Mouse (Mus musculus) embryonic facial prominence, embryonic 14.5 days (tissue): Measurements from ENCODE around the gene Dcaf4. TPM values are rescaled to one million over a fixed set of nuclear protein-coding genes. Genes with fewer than 3 reads are reported as not detected.

ENCODE experiments used
- ATAC-seq: fragments of 200-750 bp; cut with Nextera tagmentation; 2 replicates; pipeline ENCODE4 v1.8.0; 2017; ENCODE audit warnings: low read depth, moderate number of reproducible peaks, moderate TSS enrichment
- DNase-seq: peaks from one replicate; pipeline ENCODE4 v3.0.0-alpha.2; 2015; ENCODE audit warnings: low spot score
- H3K27ac ChIP-seq: fragments of 300-500 bp; sonication (generic); replicated peaks from 2 replicates; pipeline ENCODE4 v1.5.1; 2014; ENCODE audit warnings: low read depth, mild to moderate bottlenecking, low read length, moderate library complexity
- H3K27me3 ChIP-seq: fragments of 300-500 bp; sonication (generic); replicated peaks from 2 replicates; pipeline ENCODE4 v1.6.1; 2014; ENCODE audit warnings: low read length; ENCODE audit not compliant: control insufficient read depth, insufficient read depth
- H3K36me3 ChIP-seq: fragments of 300-500 bp; sonication (generic); 2 replicates; pipeline ENCODE4 v1.6.1; 2014; ENCODE audit warnings: low read length, mixed read lengths; ENCODE audit not compliant: control insufficient read depth, insufficient read depth
- H3K4me1 ChIP-seq: fragments of 300-500 bp; sonication (generic); 2 replicates; pipeline ENCODE4 v1.6.1; 2014; ENCODE audit warnings: antibody characterized with exemption, low read length; ENCODE audit not compliant: control insufficient read depth, insufficient read depth
- H3K4me2 ChIP-seq: fragments of 300-500 bp; sonication (generic); 2 replicates; pipeline ENCODE4 v1.6.1; 2014; ENCODE audit warnings: low read depth, mild to moderate bottlenecking, low read length, moderate library complexity, mixed read lengths
- H3K4me3 ChIP-seq: fragments of 300-500 bp; sonication (generic); 2 replicates; pipeline ENCODE4 v1.5.1; 2014; ENCODE audit warnings: low read depth, mild to moderate bottlenecking, low read length
- H3K9ac ChIP-seq: fragments of 300-500 bp; sonication (generic); 2 replicates; pipeline ENCODE4 v1.6.1; 2014; ENCODE audit warnings: low read depth, mild to moderate bottlenecking, low read length, moderate library complexity, mixed read lengths
- H3K9me3 ChIP-seq: fragments of 300-500 bp; sonication (generic); 2 replicates; pipeline ENCODE4 v1.6.1; 2016; ENCODE audit warnings: low read length; ENCODE audit not compliant: control insufficient read depth
- WGBS: fragments of 180-500 bp; shearing (Covaris S2); extraction: QIAGEN DNeasy Blood & Tissue Kit; methylation state at CpG from one replicate; pipeline ENCODE4 v1.1.7; 2014; 5-methylcytosine and 5-hydroxymethylcytosine counted together
- polyA plus RNA-seq: library from polyadenylated mRNA; unstranded; fragments of >200 nt; fragmentation: Nextera tagmentation; extraction: Ambion mirVana; gene quantifications from 2 replicates; pipeline ENCODE4 v1.2.1, GENCODE M21; 2014

Dcaf4 gene
- polyA plus RNA-seq, 1 experiment from 2014 or later: 32.8 TPM

GRCm38 (mm10) chr12:83536039-83536438, 15.8 kb downstream of the Dcaf4 start:
- Histone ChIP-seq H3K27ac (no peak overlapping the region), H3K9ac (no peak overlapping the region), H3K27me3 (no peaks in the 10 kb centered on the region), H3K4me2 (no peak overlapping the region), H3K4me1 (peaks cover 9% of the 10 kb centered on the region; the same call in 1 of the 2 replicates), H3K4me3 (no peak overlapping the region), H3K36me3 (peaks cover 84% of the 10 kb centered on the region), H3K9me3 (no peaks in the 10 kb centered on the region)
- peak; percentile 12; the same call in 1 of the 2 replicates for ATAC-seq
- WGBS: 39% methylated on average over 9 of the region's 9 CpGs
- peak; percentile 83 for DNase-seq

GRCm38 (mm10) chr12:83543997-83544396, 23.7 kb downstream of the Dcaf4 start:
- H3K9ac ChIP-seq: no peak overlapping the region
- no peaks in the 10 kb centered on the region for H3K4me1 ChIP-seq
- H3K9me3 ChIP-seq: no peaks in the 10 kb centered on the region
- DNase-seq (no peak), ATAC-seq (peak; percentile 37; the same call in 1 of the 2 replicates)
- 71% methylated on average over 7 of the region's 7 CpGs for WGBS
- no peaks in the 10 kb centered on the region for H3K27me3 ChIP-seq
- no peak overlapping the region for H3K27ac ChIP-seq
- peaks cover 65% of the 10 kb centered on the region for H3K36me3 ChIP-seq
- H3K4me2 ChIP-seq: no peak overlapping the region
- H3K4me3 ChIP-seq: no peak overlapping the region

DNA sequence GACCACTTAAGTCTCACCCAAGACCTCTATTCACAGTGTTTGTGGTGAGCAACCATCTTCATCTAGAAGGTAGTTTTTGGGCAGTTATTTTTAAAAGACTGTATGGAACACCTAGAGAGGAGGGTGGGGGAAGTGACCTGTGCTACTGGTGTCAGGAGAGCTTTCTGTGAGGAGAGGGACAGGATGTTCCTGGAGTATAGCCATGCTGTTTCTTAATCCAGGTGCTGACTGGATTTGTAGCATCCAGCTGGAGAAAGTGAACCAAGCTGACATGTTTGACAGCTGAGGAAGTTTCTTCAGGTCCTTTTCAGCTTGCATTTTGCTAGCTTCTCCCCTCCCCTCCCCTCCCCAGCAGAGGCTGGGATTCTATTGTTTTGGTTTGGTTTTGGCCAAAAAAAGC, 24.5 kb downstream of the Dcaf4 start:
- peaks cover 65% of the 10 kb centered on the region for H3K36me3 ChIP-seq

GRCm38 (mm10) chr12:83551305-83551704, 31.0 kb downstream of the Dcaf4 start:
- Histone ChIP-seq H3K4me2 (no peak overlapping the region), H3K27me3 (no peaks in the 10 kb centered on the region), H3K36me3 (peaks cover 98% of the 10 kb centered on the region), H3K4me3 (no peak overlapping the region), H3K9ac (no peak overlapping the region), H3K9me3 (no peaks in the 10 kb centered on the region), H3K27ac (no peak overlapping the region), H3K4me1 (no peaks in the 10 kb centered on the region)
- ATAC-seq (no peak), DNase-seq (peak; percentile 22)
- WGBS: 88% methylated on average over 15 of the region's 16 CpGs

More for the DNA sequence above, 24.5 kb downstream of the Dcaf4 start:
- no peak overlapping the region for H3K27ac ChIP-seq
- DNase-seq (no peak), ATAC-seq (no peak)
- no peak overlapping the region for H3K4me2 ChIP-seq
- no peak overlapping the region for H3K4me3 ChIP-seq
- H3K9ac ChIP-seq: no peak overlapping the region
- no peaks in the 10 kb centered on the region for H3K9me3 ChIP-seq
- no peaks in the 10 kb centered on the region for H3K27me3 ChIP-seq
- H3K4me1 ChIP-seq: no peaks in the 10 kb centered on the region

DNA sequence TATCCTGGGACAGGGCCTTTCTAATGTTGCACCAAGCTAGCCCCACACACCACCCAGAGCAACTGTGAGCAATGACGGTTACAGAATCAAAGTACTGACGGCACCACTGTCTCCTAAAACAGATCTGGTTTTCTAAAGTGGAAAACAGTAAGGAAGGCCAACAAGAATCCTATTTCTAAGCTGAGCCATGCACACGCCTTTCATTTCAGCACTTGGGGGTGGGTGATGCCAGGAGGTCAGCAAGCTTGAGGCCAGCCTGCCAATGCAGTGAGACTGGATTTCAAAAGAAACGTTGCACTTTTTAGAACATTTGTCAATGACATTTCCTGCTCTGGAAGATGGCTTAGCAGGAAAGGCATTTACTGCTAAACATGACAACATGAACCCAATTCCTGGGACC, 33.5 kb downstream of the Dcaf4 start:
- peaks cover 98% of the 10 kb centered on the region for H3K36me3 ChIP-seq
- H3K4me2 ChIP-seq: no peak overlapping the region
- no peaks in the 10 kb centered on the region for H3K4me1 ChIP-seq
- H3K4me3 ChIP-seq: no peak overlapping the region
- WGBS: 83% methylated on average over 4 of the region's 4 CpGs
- H3K9me3 ChIP-seq: no peaks in the 10 kb centered on the region
- H3K27ac ChIP-seq: no peak overlapping the region
- no peak overlapping the region for H3K9ac ChIP-seq
- no peaks in the 10 kb centered on the region for H3K27me3 ChIP-seq
- ATAC-seq (no peak), DNase-seq (no peak)

DNA sequence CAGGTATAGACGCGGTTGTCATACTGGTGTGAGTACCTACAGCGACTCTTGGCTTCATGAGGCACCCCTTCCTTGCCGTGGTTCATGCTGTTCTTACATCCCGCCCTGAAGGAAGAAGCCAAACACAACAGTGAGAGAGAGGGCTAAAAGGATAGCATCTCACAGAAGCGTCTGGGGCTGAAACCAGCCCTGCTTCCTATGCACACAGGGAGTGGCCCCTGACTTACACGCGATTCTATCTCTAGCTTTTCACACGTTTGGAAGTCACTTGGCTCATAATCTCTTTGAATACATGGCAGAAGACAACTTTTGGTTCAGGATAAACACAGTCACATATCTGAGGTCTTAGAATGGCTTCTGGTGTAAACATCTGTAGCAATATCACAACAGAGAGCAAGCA, 35.3 kb downstream of the Dcaf4 start:
- Histone ChIP-seq H3K36me3 (peaks cover 90% of the 10 kb centered on the region), H3K9me3 (no peaks in the 10 kb centered on the region), H3K4me3 (no peak overlapping the region), H3K4me1 (no peaks in the 10 kb centered on the region), H3K4me2 (no peak overlapping the region), H3K27me3 (no peaks in the 10 kb centered on the region), H3K27ac (no peak overlapping the region), H3K9ac (no peak overlapping the region)
- no peak for ATAC-seq
- WGBS: 60% methylated on average over 9 of the region's 9 CpGs
- DNase-seq: no peak

DNA sequence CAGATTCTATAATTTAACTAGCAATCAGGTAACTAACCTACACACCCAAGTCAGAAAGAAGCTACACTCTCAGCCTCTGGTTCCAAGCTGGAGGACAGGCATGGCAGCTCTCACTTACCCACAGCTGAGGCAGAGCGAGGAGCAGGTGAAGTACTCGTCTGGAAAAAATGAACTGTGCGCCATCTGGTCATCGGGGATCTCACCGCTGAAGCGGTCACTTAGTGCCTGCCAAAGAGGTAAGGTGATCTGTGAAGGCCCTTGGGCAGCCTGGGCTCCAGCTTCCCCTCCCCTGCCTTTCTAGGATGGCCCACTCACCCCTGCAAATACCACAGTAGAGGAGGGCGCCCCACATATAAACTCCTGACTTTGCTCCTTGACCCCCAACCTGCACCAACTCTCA, 38.2 kb downstream of the Dcaf4 start:
- H3K4me2 ChIP-seq: no peak overlapping the region
- no peak overlapping the region for H3K9ac ChIP-seq
- DNase-seq (no peak), ATAC-seq (no peak)
- H3K4me1 ChIP-seq: no peaks in the 10 kb centered on the region
- no peak overlapping the region for H3K4me3 ChIP-seq
- no peak overlapping the region for H3K27ac ChIP-seq
- H3K9me3 ChIP-seq: no peaks in the 10 kb centered on the region
- peaks cover 84% of the 10 kb centered on the region for H3K36me3 ChIP-seq
- no peaks in the 10 kb centered on the region for H3K27me3 ChIP-seq
- WGBS: 85% methylated on average over 7 of the region's 7 CpGs

DNA sequence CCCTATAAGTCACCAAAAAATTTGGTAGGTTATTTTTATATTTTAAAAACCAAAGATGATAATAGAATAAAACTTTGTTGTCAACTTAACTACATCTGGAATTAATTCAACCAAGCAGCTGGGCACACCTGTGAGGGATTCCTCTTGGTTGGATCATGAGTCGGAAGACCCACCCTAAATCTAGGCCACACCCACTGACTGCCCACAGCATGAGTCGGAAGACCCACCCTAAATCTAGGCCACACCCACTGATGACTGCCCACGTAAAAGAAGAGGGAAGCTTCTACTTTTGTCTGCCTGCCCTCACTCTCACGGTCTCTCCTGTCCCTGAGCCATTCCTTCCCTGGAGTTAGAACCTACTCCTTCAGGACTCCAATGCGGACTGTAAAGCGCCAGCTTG, 39.9 kb downstream of the Dcaf4 start:
- 76% methylated on average over 6 of the region's 6 CpGs for WGBS
- Histone ChIP-seq H3K4me1 (no peaks in the 10 kb centered on the region), H3K4me2 (no peak overlapping the region), H3K9ac (no peak overlapping the region), H3K27me3 (no peaks in the 10 kb centered on the region), H3K9me3 (no peaks in the 10 kb centered on the region), H3K4me3 (no peak overlapping the region), H3K27ac (no peak overlapping the region), H3K36me3 (peaks cover 82% of the 10 kb centered on the region)
- ATAC-seq: no peak
- no peak for DNase-seq

DNA sequence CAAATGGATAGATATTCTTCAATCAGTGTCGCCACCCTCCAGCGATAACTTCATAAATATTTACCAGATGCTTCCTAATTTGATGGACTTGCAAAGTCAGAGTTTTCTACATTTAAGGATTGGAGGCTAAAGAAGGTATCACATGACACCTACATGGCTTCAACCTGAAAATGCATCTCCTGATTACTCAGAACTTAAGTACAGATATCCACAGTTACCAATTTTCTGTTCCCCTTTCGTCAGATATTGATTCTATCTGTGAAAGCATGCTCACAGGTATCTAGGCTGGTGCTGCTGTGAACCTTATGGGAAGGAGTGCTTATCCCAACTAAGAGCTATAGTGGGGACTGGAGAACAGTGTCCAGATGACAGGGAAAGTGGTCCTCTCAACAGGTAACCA, 42.3 kb downstream of the Dcaf4 start:
- no peak overlapping the region for H3K27ac ChIP-seq
- ATAC-seq (no peak), DNase-seq (no peak)
- H3K4me1 ChIP-seq: no peaks in the 10 kb centered on the region
- H3K9ac ChIP-seq: no peak overlapping the region
- no peak overlapping the region for H3K4me3 ChIP-seq
- peaks cover 82% of the 10 kb centered on the region for H3K36me3 ChIP-seq
- H3K4me2 ChIP-seq: no peak overlapping the region
- no peaks in the 10 kb centered on the region for H3K9me3 ChIP-seq
- H3K27me3 ChIP-seq: no peaks in the 10 kb centered on the region
- WGBS: 88% methylated on average over 3 of the region's 3 CpGs
